Mouse (Mus musculus): ENCODE data around the gene Cnrip1. TPM values are rescaled to one million over a fixed set of nuclear protein-coding genes. Genes with fewer than 3 reads are reported as not detected.
"Not testable (repeated sequence)": the region's sequence is repeated elsewhere in the genome, so short reads cannot be mapped to it uniquely, and the experiment has no call there.

The Cnrip1 gene
- polyA plus RNA-seq, 1 experiment from 2014 or later, result 10.7 TPM

GRCm38 (mm10) chr11:17012948-17013347 is 38.4 kb upstream of the Cnrip1 start:
- H3K4me2 ChIP-seq, result no peak overlapping the region
- H3K36me3 ChIP-seq (ENCODE audit: control insufficient read depth, insufficient read depth, low read length), result no peaks in the 10 kb centered on the region
- H3K4me3 ChIP-seq (ENCODE audit: low read depth, low read length), result no peak overlapping the region
- no peaks in the 10 kb centered on the region for H3K4me1 ChIP-seq (ENCODE audit: control insufficient read depth, insufficient read depth, low read length)
- no peak for ATAC-seq (replicated peaks; ENCODE audit: insufficient number of reproducible peaks, low FRiP score, low TSS enrichment)
- no peak overlapping the region for H3K9ac ChIP-seq (ENCODE audit: low read depth, low read length)
- no peaks in the 10 kb centered on the region for H3K27me3 ChIP-seq (ENCODE audit: control insufficient read depth, insufficient read depth, low read length)
- H3K9me3 ChIP-seq (replicated peaks; ENCODE audit: control insufficient read depth, low read length), result 0 out of 2 replicates have a peak, but pooled peaks cover 1% of the 10 kb centered on the region
- H3K27ac ChIP-seq (ENCODE audit: low read depth, low read length), result no peak overlapping the region

- Histone ChIP-seq H3K9ac (ENCODE audit: low read depth, low read length) (no peak overlapping the region), H3K4me1 (ENCODE audit: control insufficient read depth, insufficient read depth, low read length) (no peaks in the 10 kb centered on the region), H3K4me2 (no peak overlapping the region), H3K27me3 (ENCODE audit: control insufficient read depth, insufficient read depth, low read length) (no peaks in the 10 kb centered on the region), H3K4me3 (ENCODE audit: low read depth, low read length) (no peak overlapping the region), H3K36me3 (ENCODE audit: control insufficient read depth, insufficient read depth, low read length) (no peaks in the 10 kb centered on the region), H3K27ac (ENCODE audit: low read depth, low read length) (no peak overlapping the region), H3K9me3 (replicated peaks; ENCODE audit: control insufficient read depth, low read length) (peaks cover 10% of the 10 kb centered on the region)
- no peak for ATAC-seq (replicated peaks; ENCODE audit: insufficient number of reproducible peaks, low FRiP score, low TSS enrichment)
- 79% methylated on average over 7 of the region's 7 CpGs for WGBS (ENCODE audit: insufficient replicate concordance)
Measured at GRCm38 (mm10) chr11:17019328-17019727, 32.1 kb upstream of the Cnrip1 start.

DNA sequence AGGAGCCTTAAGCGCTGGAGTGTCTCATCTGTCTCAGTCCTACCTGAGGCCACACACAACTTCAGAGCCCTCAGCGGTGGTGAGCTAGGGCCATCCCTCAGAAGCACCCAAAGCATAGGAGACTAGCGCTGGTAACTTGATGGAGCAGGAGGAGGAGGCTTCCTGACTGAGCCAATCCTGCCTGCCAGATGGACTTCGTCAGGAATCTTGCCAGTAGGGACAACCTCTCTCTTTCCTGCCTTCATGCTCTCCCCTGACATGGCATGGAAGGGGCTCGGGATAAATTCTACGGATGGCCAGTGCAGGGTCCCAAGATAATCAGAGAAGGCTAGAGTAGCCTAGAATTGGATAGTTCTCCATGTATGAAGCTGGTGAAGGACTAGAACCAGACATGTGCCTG is 28.2 kb upstream of the Cnrip1 start:
- WGBS (ENCODE audit: insufficient replicate concordance), result 70% methylated on average over 6 of the region's 6 CpGs
- Histone ChIP-seq H3K27ac (ENCODE audit: low read depth, low read length) (no peak overlapping the region), H3K4me2 (no peak overlapping the region), H3K9me3 (replicated peaks; ENCODE audit: control insufficient read depth, low read length) (peaks cover 7% of the 10 kb centered on the region), H3K36me3 (ENCODE audit: control insufficient read depth, insufficient read depth, low read length) (no peaks in the 10 kb centered on the region), H3K4me3 (ENCODE audit: low read depth, low read length) (no peak overlapping the region), H3K4me1 (ENCODE audit: control insufficient read depth, insufficient read depth, low read length) (no peaks in the 10 kb centered on the region), H3K9ac (ENCODE audit: low read depth, low read length) (no peak overlapping the region), H3K27me3 (ENCODE audit: control insufficient read depth, insufficient read depth, low read length) (no peaks in the 10 kb centered on the region)
- ATAC-seq (replicated peaks; ENCODE audit: insufficient number of reproducible peaks, low FRiP score, low TSS enrichment), result no peak

DNA sequence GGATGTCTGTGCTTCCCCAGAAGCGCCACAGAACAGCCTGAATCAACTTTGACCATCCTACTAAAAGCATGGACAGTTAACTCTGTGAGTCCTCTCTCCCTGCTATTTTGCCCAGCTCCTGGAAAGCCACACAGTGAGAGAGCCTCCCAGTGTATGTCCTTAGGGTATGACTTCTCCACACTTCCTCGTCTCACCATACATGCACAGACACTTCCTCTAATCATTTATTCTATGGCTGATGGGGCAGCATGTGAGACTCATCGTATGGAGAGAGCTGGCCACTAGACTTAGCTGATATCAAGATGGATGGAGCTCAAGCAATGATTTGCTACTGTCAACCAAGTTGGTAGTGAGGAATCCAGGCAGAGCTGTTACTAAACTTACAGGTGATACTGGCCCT is 27.4 kb upstream of the Cnrip1 start:
- no peak overlapping the region for H3K27ac ChIP-seq (ENCODE audit: low read depth, low read length)
- ATAC-seq (replicated peaks; ENCODE audit: insufficient number of reproducible peaks, low FRiP score, low TSS enrichment), result no peak
- no peak overlapping the region for H3K4me2 ChIP-seq
- no peak overlapping the region for H3K4me3 ChIP-seq (ENCODE audit: low read depth, low read length)
- 76% methylated on average over 3 of the region's 3 CpGs for WGBS (ENCODE audit: insufficient replicate concordance)
- H3K9me3 ChIP-seq (replicated peaks; ENCODE audit: control insufficient read depth, low read length), result peaks cover under 1% of the 10 kb centered on the region; the same call in 1 of the 2 replicates
- no peak overlapping the region for H3K9ac ChIP-seq (ENCODE audit: low read depth, low read length)
- no peaks in the 10 kb centered on the region for H3K27me3 ChIP-seq (ENCODE audit: control insufficient read depth, insufficient read depth, low read length)
- H3K36me3 ChIP-seq (ENCODE audit: control insufficient read depth, insufficient read depth, low read length), result no peaks in the 10 kb centered on the region
- no peaks in the 10 kb centered on the region for H3K4me1 ChIP-seq (ENCODE audit: control insufficient read depth, insufficient read depth, low read length)

DNA sequence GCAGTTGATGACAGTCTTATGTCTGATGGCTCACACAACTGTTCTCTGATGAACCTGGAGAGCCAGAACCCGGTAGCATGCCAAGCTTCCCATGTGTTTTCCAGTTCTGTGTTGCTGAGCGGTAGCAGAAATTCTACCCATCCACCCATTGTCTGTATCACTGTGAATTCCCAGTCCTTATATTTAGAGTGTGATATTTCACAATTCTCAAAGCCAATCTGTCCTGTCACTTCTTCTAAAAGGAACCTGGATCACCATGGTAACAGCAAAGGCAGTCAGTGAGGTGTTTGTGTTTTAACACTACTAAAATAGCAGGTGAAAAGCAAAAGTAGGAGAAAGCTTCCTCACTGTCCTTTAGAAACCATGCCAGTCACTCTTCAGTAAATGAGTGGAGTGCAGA is 5.6 kb upstream of the Cnrip1 start:
- H3K9me3 ChIP-seq (replicated peaks; ENCODE audit: control insufficient read depth, low read length), result no peaks in the 10 kb centered on the region
- WGBS (ENCODE audit: insufficient replicate concordance), result 84% methylated on average over 2 of the region's 2 CpGs

GRCm38 (mm10) chr11:17052476-17053049 is 1.2 kb downstream of the Cnrip1 start:
- WGBS (ENCODE audit: insufficient replicate concordance), result 19% methylated on average over 6 of the region's 6 CpGs
- H3K27ac ChIP-seq (ENCODE audit: low read depth, low read length), result no peak overlapping the region
- H3K36me3 ChIP-seq (ENCODE audit: control insufficient read depth, insufficient read depth, low read length), result no peaks in the 10 kb centered on the region
- ATAC-seq (replicated peaks; ENCODE audit: insufficient number of reproducible peaks, low FRiP score, low TSS enrichment), result no peak
- H3K4me1 ChIP-seq (ENCODE audit: control insufficient read depth, insufficient read depth, low read length), result peaks cover 4% of the 10 kb centered on the region; the same call in 1 of the 2 replicates
- peak overlapping the region; percentile 59 for H3K4me3 ChIP-seq (ENCODE audit: low read depth, low read length)
- H3K4me2 ChIP-seq, result peak overlapping the region; percentile 88
- H3K9ac ChIP-seq (ENCODE audit: low read depth, low read length), result peak overlapping the region; percentile 73
- H3K27me3 ChIP-seq (ENCODE audit: control insufficient read depth, insufficient read depth, low read length), result no peaks in the 10 kb centered on the region
- no peaks in the 10 kb centered on the region for H3K9me3 ChIP-seq (replicated peaks; ENCODE audit: control insufficient read depth, low read length)

More for the DNA sequence above, 5.6 kb upstream of the Cnrip1 start:
- no peak for ATAC-seq (replicated peaks; ENCODE audit: insufficient number of reproducible peaks, low FRiP score, low TSS enrichment)
- H3K27me3 ChIP-seq (ENCODE audit: control insufficient read depth, insufficient read depth, low read length), result no peaks in the 10 kb centered on the region
- H3K4me3 ChIP-seq (ENCODE audit: low read depth, low read length), result no peak overlapping the region
- H3K4me1 ChIP-seq (ENCODE audit: control insufficient read depth, insufficient read depth, low read length), result no peaks in the 10 kb centered on the region
- H3K36me3 ChIP-seq (ENCODE audit: control insufficient read depth, insufficient read depth, low read length), result no peaks in the 10 kb centered on the region
- no peak overlapping the region for H3K4me2 ChIP-seq
- no peak overlapping the region for H3K9ac ChIP-seq (ENCODE audit: low read depth, low read length)
- no peak overlapping the region for H3K27ac ChIP-seq (ENCODE audit: low read depth, low read length)

GRCm38 (mm10) chr11:17069360-17069759 is 18.0 kb downstream of the Cnrip1 start:
- not testable (repeated sequence) for H3K27ac ChIP-seq (ENCODE audit: low read depth, low read length); H3K4me1 ChIP-seq (ENCODE audit: control insufficient read depth, insufficient read depth, low read length); H3K4me2 ChIP-seq; H3K9ac ChIP-seq (ENCODE audit: low read depth, low read length); H3K27me3 ChIP-seq (ENCODE audit: control insufficient read depth, insufficient read depth, low read length); ATAC-seq (replicated peaks; ENCODE audit: insufficient number of reproducible peaks, low FRiP score, low TSS enrichment); H3K9me3 ChIP-seq (replicated peaks; ENCODE audit: control insufficient read depth, low read length); H3K4me3 ChIP-seq (ENCODE audit: low read depth, low read length); H3K36me3 ChIP-seq (ENCODE audit: control insufficient read depth, insufficient read depth, low read length)
- WGBS (ENCODE audit: insufficient replicate concordance), result 83% methylated on average over 2 of the region's 2 CpGs

- no peak for ATAC-seq (replicated peaks; ENCODE audit: insufficient number of reproducible peaks, low FRiP score, low TSS enrichment)
Measured at GRCm38 (mm10) chr11:17075656-17076055, 24.3 kb downstream of the Cnrip1 start.

DNA sequence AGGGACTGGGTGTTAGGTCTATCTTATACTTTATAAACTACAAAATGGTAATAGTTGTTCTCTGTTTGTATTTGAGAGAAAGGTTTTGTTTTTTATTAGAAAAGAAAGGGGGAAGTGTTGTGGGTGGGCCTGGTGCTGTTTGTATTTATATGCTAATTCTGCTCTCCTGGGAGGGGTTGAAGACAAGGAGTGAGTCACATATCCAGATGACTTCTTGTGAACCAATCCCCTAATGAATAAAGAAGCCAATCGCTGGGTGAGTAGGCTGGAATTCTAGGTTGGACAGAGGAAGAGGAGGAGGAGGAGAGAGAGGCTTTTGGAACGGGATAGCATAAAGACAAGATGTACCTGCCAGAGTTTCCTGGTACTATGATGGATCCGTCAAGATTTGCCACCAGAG is 30.7 kb downstream of the Cnrip1 start:
- ATAC-seq (replicated peaks; ENCODE audit: insufficient number of reproducible peaks, low FRiP score, low TSS enrichment), result no peak
- Histone ChIP-seq H3K9ac (ENCODE audit: low read depth, low read length) (no peak overlapping the region), H3K4me3 (ENCODE audit: low read depth, low read length) (no peak overlapping the region), H3K4me2 (no peak overlapping the region), H3K27ac (ENCODE audit: low read depth, low read length) (no peak overlapping the region), H3K4me1 (ENCODE audit: control insufficient read depth, insufficient read depth, low read length) (no peaks in the 10 kb centered on the region), H3K9me3 (replicated peaks; ENCODE audit: control insufficient read depth, low read length) (no peaks in the 10 kb centered on the region), H3K36me3 (ENCODE audit: control insufficient read depth, insufficient read depth, low read length) (no peaks in the 10 kb centered on the region), H3K27me3 (ENCODE audit: control insufficient read depth, insufficient read depth, low read length) (no peaks in the 10 kb centered on the region)
- WGBS (ENCODE audit: insufficient replicate concordance), result 53% methylated on average over 3 of the region's 3 CpGs

More at GRCm38 (mm10) chr11:17075656-17076055, 24.3 kb downstream of the Cnrip1 start:
- H3K9ac ChIP-seq (ENCODE audit: low read depth, low read length), result no peak overlapping the region
- H3K4me3 ChIP-seq (ENCODE audit: low read depth, low read length), result no peak overlapping the region
- H3K4me2 ChIP-seq, result no peak overlapping the region
- WGBS (ENCODE audit: insufficient replicate concordance), result 82% methylated on average over 2 of the region's 2 CpGs
- H3K9me3 ChIP-seq (replicated peaks; ENCODE audit: control insufficient read depth, low read length), result no peaks in the 10 kb centered on the region
- H3K36me3 ChIP-seq (ENCODE audit: control insufficient read depth, insufficient read depth, low read length), result no peaks in the 10 kb centered on the region
- H3K27ac ChIP-seq (ENCODE audit: low read depth, low read length), result no peak overlapping the region
- no peaks in the 10 kb centered on the region for H3K27me3 ChIP-seq (ENCODE audit: control insufficient read depth, insufficient read depth, low read length)
- no peaks in the 10 kb centered on the region for H3K4me1 ChIP-seq (ENCODE audit: control insufficient read depth, insufficient read depth, low read length)
